Mouse (Mus musculus) forebrain, embryonic 12.5 days (tissue): ENCODE results near the gene Tspan5. TPM values are rescaled to one million over a fixed set of nuclear protein-coding genes. Genes with fewer than 3 reads are reported as not detected.

Experiments used
- ATAC-seq: fragments of 200-750 bp; cut with Nextera tagmentation; 2 replicates; pipeline ENCODE4 v1.8.0; 2017; ENCODE audit warnings: moderate TSS enrichment; ENCODE audit not compliant: low FRiP score
- H3K27ac ChIP-seq: fragments of 300-500 bp; sonication (generic); 2 replicates; pipeline ENCODE4 v1.5.1; 2016; ENCODE audit warnings: mild to moderate bottlenecking
- H3K27me3 ChIP-seq: fragments of 300-500 bp; sonication (generic); 2 replicates; pipeline ENCODE4 v1.6.1; 2016; ENCODE audit warnings: mild to moderate bottlenecking
- H3K36me3 ChIP-seq: fragments of 300-500 bp; sonication (generic); replicated peaks from 2 replicates; pipeline ENCODE4 v1.6.1; 2016; ENCODE audit warnings: mild to moderate bottlenecking
- H3K4me1 ChIP-seq: fragments of 300-500 bp; sonication (generic); 2 replicates; pipeline ENCODE4 v1.6.1; 2016
- H3K4me2 ChIP-seq: fragments of 300-500 bp; sonication (generic); 2 replicates; pipeline ENCODE4 v1.6.1; 2016; ENCODE audit warnings: mild to moderate bottlenecking, moderate library complexity
- H3K4me3 ChIP-seq: fragments of 300-500 bp; sonication (generic); replicated peaks from 2 replicates; pipeline ENCODE4 v1.5.1; 2016; ENCODE audit warnings: mild to moderate bottlenecking
- H3K9ac ChIP-seq: fragments of 300-500 bp; sonication (generic); 2 replicates; pipeline ENCODE4 v1.6.1; 2016; ENCODE audit warnings: mild to moderate bottlenecking
- H3K9me3 ChIP-seq: fragments of 300-500 bp; sonication (generic); 2 replicates; pipeline ENCODE4 v1.6.1; 2016
- WGBS: fragments of 180-500 bp; shearing (Covaris S2); methylation state at CpG from one replicate; pipeline ENCODE4 v1.1.7; 2016; 5-methylcytosine and 5-hydroxymethylcytosine counted together
- polyA plus RNA-seq: library from polyadenylated mRNA; unstranded; fragments of >200 nt; fragmentation: Nextera tagmentation; extraction: Ambion mirVana; gene quantifications from 2 replicates; pipeline ENCODE4 v1.2.1, GENCODE M21; 2016

The Tspan5 gene
- polyA plus RNA-seq, 1 experiment from 2014 or later = 62.4 TPM

GRCm38 (mm10) chr3:138783859-138784640 lies 42.1 kb downstream of the Tspan5 start:
- Histone ChIP-seq H3K4me2 (no peak overlapping the region), H3K4me3 (no peak overlapping the region), H3K4me1 (peaks cover 42% of the 10 kb centered on the region)

GRCm38 (mm10) chr3:138784641-138785025 lies 42.6 kb downstream of the Tspan5 start:
- no peak overlapping the region for H3K27ac ChIP-seq
- ATAC-seq = no peak
- no peaks in the 10 kb centered on the region for H3K9me3 ChIP-seq
- H3K4me3 ChIP-seq = no peak overlapping the region
- no peaks in the 10 kb centered on the region for H3K27me3 ChIP-seq
- H3K4me1 ChIP-seq = peaks cover 36% of the 10 kb centered on the region
- WGBS = 92% methylated on average over 7 of the region's 7 CpGs
- no peaks in the 10 kb centered on the region for H3K36me3 ChIP-seq
- H3K4me2 ChIP-seq = no peak overlapping the region
- H3K9ac ChIP-seq = no peak overlapping the region

More at GRCm38 (mm10) chr3:138783859-138784640, 42.1 kb downstream of the Tspan5 start:
- Histone ChIP-seq H3K36me3 (no peaks in the 10 kb centered on the region), H3K9ac (no peak overlapping the region), H3K27ac (no peak overlapping the region), H3K9me3 (no peaks in the 10 kb centered on the region), H3K27me3 (no peaks in the 10 kb centered on the region)
- no peak for ATAC-seq
- WGBS = 89% methylated on average over 19 of the region's 19 CpGs

- WGBS = 94% methylated on average over 18 of the region's 18 CpGs
- no peak overlapping the region for H3K4me2 ChIP-seq
- no peaks in the 10 kb centered on the region for H3K9me3 ChIP-seq
- H3K27ac ChIP-seq = no peak overlapping the region
- no peaks in the 10 kb centered on the region for H3K36me3 ChIP-seq
- no peak overlapping the region for H3K4me3 ChIP-seq
- no peaks in the 10 kb centered on the region for H3K27me3 ChIP-seq
- peaks cover 15% of the 10 kb centered on the region for H3K4me1 ChIP-seq
- peak; percentile 45; the same call in 1 of the 2 replicates for ATAC-seq
- H3K9ac ChIP-seq = no peak overlapping the region
Observed at GRCm38 (mm10) chr3:138787758-138788488, 45.9 kb downstream of the Tspan5 start.

GRCm38 (mm10) chr3:138788489-138788850 lies 46.5 kb downstream of the Tspan5 start:
- ATAC-seq = 0 out of 2 replicates have a peak, but pooled peaks have one; percentile 4
- no peak overlapping the region for H3K9ac ChIP-seq
- no peak overlapping the region for H3K27ac ChIP-seq
- H3K9me3 ChIP-seq = no peaks in the 10 kb centered on the region
- peaks cover 11% of the 10 kb centered on the region; the same call in 1 of the 2 replicates for H3K4me1 ChIP-seq
- no peak overlapping the region for H3K4me3 ChIP-seq
- H3K27me3 ChIP-seq = no peaks in the 10 kb centered on the region
- H3K4me2 ChIP-seq = no peak overlapping the region
- 77% methylated on average over 17 of the region's 17 CpGs for WGBS
- no peaks in the 10 kb centered on the region for H3K36me3 ChIP-seq

GRCm38 (mm10) chr3:138789275-138789674 lies 47.3 kb downstream of the Tspan5 start:
- WGBS = 87% methylated on average over 5 of the region's 5 CpGs
- Histone ChIP-seq H3K27ac (no peak overlapping the region), H3K9me3 (no peaks in the 10 kb centered on the region), H3K36me3 (no peaks in the 10 kb centered on the region), H3K4me2 (no peak overlapping the region), H3K9ac (no peak overlapping the region), H3K27me3 (no peaks in the 10 kb centered on the region), H3K4me3 (no peak overlapping the region), H3K4me1 (0 out of 2 replicates have a peak, but pooled peaks cover 7% of the 10 kb centered on the region)
- ATAC-seq = no peak

GRCm38 (mm10) chr3:138794533-138794932 lies 52.5 kb downstream of the Tspan5 start:
- no peaks in the 10 kb centered on the region for H3K36me3 ChIP-seq
- no peak overlapping the region for H3K4me3 ChIP-seq
- no peaks in the 10 kb centered on the region for H3K27me3 ChIP-seq
- H3K9ac ChIP-seq = no peak overlapping the region
- no peak for ATAC-seq
- peaks cover 7% of the 10 kb centered on the region; the same call in 1 of the 2 replicates for H3K4me1 ChIP-seq
- WGBS = 93% methylated on average over 8 of the region's 8 CpGs
- H3K9me3 ChIP-seq = no peaks in the 10 kb centered on the region
- no peak overlapping the region for H3K27ac ChIP-seq
- H3K4me2 ChIP-seq = no peak overlapping the region

- Histone ChIP-seq H3K9ac (no peak overlapping the region), H3K27me3 (no peaks in the 10 kb centered on the region), H3K4me2 (no peak overlapping the region), H3K9me3 (no peaks in the 10 kb centered on the region), H3K27ac (no peak overlapping the region), H3K4me3 (no peak overlapping the region), H3K4me1 (peaks cover 17% of the 10 kb centered on the region), H3K36me3 (no peaks in the 10 kb centered on the region)
- WGBS = 93% methylated on average over 7 of the region's 7 CpGs
- ATAC-seq = no peak
Observed at GRCm38 (mm10) chr3:138795951-138796350, 54.0 kb downstream of the Tspan5 start.

GRCm38 (mm10) chr3:138796583-138796982 lies 54.6 kb downstream of the Tspan5 start:
- peaks cover 21% of the 10 kb centered on the region for H3K4me1 ChIP-seq
- no peak overlapping the region for H3K9ac ChIP-seq
- no peak overlapping the region for H3K27ac ChIP-seq
- no peak overlapping the region for H3K4me2 ChIP-seq
- H3K36me3 ChIP-seq = no peaks in the 10 kb centered on the region
- no peaks in the 10 kb centered on the region for H3K9me3 ChIP-seq
- no peaks in the 10 kb centered on the region for H3K27me3 ChIP-seq
- 86% methylated on average over 3 of the region's 3 CpGs for WGBS
- H3K4me3 ChIP-seq = no peak overlapping the region
- ATAC-seq = no peak

GRCm38 (mm10) chr3:138800664-138801411 lies 58.8 kb downstream of the Tspan5 start:
- Histone ChIP-seq H3K27ac (peak overlapping the region; percentile 83), H3K9ac (no peak overlapping the region), H3K27me3 (no peaks in the 10 kb centered on the region), H3K36me3 (no peaks in the 10 kb centered on the region), H3K9me3 (no peaks in the 10 kb centered on the region), H3K4me2 (peak overlapping the region; percentile 8), H3K4me3 (no peak overlapping the region), H3K4me1 (peaks cover 47% of the 10 kb centered on the region)
- WGBS = 41% methylated on average over 16 of the region's 16 CpGs
- ATAC-seq = peak; percentile 49; the same call in 1 of the 2 replicates

- Histone ChIP-seq H3K4me3 (no peak overlapping the region), H3K9me3 (no peaks in the 10 kb centered on the region), H3K36me3 (no peaks in the 10 kb centered on the region), H3K4me1 (peaks cover 47% of the 10 kb centered on the region), H3K27me3 (no peaks in the 10 kb centered on the region), H3K27ac (peak overlapping the region; percentile 83), H3K4me2 (no peak overlapping the region), H3K9ac (no peak overlapping the region)
- 53% methylated on average over 6 of the region's 6 CpGs for WGBS
- peak; percentile 28; the same call in 1 of the 2 replicates for ATAC-seq
Observed at GRCm38 (mm10) chr3:138801661-138802060, 59.7 kb downstream of the Tspan5 start.

- Histone ChIP-seq H3K9me3 (no peaks in the 10 kb centered on the region), H3K4me3 (no peak overlapping the region), H3K27ac (0 out of 2 replicates have a peak overlapping the region, but pooled peaks have one; percentile 83), H3K9ac (no peak overlapping the region), H3K4me2 (no peak overlapping the region), H3K4me1 (peaks cover 47% of the 10 kb centered on the region), H3K36me3 (no peaks in the 10 kb centered on the region), H3K27me3 (no peaks in the 10 kb centered on the region)
- ATAC-seq = no peak
- 65% methylated on average over 21 of the region's 21 CpGs for WGBS
Observed at GRCm38 (mm10) chr3:138802722-138803443, 60.9 kb downstream of the Tspan5 start.
